Mouse (Mus musculus): ENCODE data around the gene Thsd7b.
"Not testable (repeated sequence)": the region's sequence is repeated elsewhere in the genome, so short reads cannot be mapped to it uniquely, and the experiment has no call there.

DNA sequence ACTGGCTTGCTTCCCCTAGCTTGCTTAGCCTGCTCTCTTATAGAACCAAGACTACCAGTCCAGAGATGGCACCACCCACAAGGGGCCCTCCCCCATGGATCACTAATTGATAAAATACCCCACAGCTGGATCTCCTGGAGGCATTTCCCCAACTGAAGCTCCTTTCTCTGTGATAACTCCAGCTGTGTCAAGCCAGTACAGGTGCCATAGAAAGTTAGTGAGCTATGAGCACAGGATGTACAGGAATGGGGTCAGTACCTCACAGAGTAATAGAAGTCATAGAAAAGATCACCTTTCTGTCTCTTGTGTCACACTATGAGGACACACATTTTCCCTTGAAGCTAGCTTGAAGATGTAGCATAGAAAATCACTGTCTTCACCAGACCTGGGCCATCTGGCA, 716.1 kb downstream of the Thsd7b start:
- not testable (repeated sequence) for TF ChIP-seq POLR2A (IDR thresholded peaks at IDR 0.05; ENCODE audit: borderline replicate concordance, control insufficient read depth, low read depth, low read length); CTCF (IDR thresholded peaks at IDR 0.05; ENCODE audit: control insufficient read depth, insufficient read depth, low read length)

Data from bone marrow, adult 2 months (tissue).